Mouse (Mus musculus) right cerebral cortex, adult 18-20 months (tissue): ENCODE measurements around the gene Pif1.

Source experiments
- DNase-seq: peaks from one replicate; pipeline ENCODE4 v3.0.0; 2022; ENCODE audit warnings: mixed read lengths

Pif1 gene

GRCm38 (mm10) chr9:65641446-65642052, 54.6 kb downstream of the Pif1 start:
- DNase-seq = no peak

DNA sequence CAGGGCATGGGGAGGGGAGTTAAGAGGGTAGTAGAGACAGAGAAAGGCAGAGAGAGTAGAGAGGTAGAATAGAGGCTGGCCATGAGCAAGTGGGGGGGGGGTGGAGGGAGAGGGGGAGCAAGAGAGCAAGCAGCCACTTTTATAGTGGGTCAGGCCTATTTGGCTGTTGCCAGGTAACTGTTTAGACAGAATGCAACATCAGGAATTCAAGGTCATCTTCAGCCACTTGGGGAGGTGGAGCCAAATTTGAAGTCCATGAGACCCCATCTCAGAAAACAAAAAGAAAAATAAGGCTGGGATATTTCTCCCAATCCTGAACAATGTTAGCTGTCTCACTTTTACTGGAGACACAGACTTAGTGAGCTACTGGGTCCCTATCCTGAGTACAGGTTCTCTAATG, 55.6 kb downstream of the Pif1 start:
- DNase-seq = no peak

GRCm38 (mm10) chr9:65644960-65645359, 58.0 kb downstream of the Pif1 start:
- DNase-seq = no peak
